Comparison of ENCODE assay signal across 9 mouse cellular contexts in genomic region chr1:161748138-161748537, GRCm38 (mm10). TPM values are rescaled to one million over a fixed set of nuclear protein-coding genes. Genes with fewer than 3 reads are reported as not detected.
DNase-seq lines count a peak whose midpoint lies in the region; ATAC-seq and TF ChIP-seq lines count a peak whose summit lies in the region.
"Had no signal": no experiment of that assay in that cellular context is flagged by ENCODE, and none has a peak within 500 bp of the region (broad histone marks: within the 10 kb centered on the region; RNA-seq: fewer than 3 reads in every experiment).

No protein-coding gene starts in this region.

- H3K36me3 ChIP-seq in testis, adult 2 months (ENCODE audit: control insufficient read depth, insufficient read depth, low read length) = no peaks in the 10 kb centered on the region
- H3K36me3 ChIP-seq in intestine, embryonic 15.5 days = no peaks in the 10 kb centered on the region
- no peaks in the 10 kb centered on the region for H3K36me3 ChIP-seq in liver, embryonic 14.5 days (replicated peaks; ENCODE audit: control insufficient read depth, insufficient read depth, low read depth)
- H3K36me3 ChIP-seq: limb, embryonic 12.5 days had no signal

- no peaks in the 10 kb centered on the region for H3K27me3 ChIP-seq in testis, adult 2 months (ENCODE audit: control insufficient read depth, insufficient read depth, low read length)
- no peaks in the 10 kb centered on the region for H3K27me3 ChIP-seq in intestine, embryonic 15.5 days (replicated peaks)
- H3K27me3 ChIP-seq in liver, embryonic 14.5 days (ENCODE audit: control insufficient read depth, insufficient read depth, low read length) = no peaks in the 10 kb centered on the region
- H3K27me3 ChIP-seq: limb, embryonic 12.5 days had no signal

- peaks cover 6% of the 10 kb centered on the region for H3K4me1 ChIP-seq in testis, adult 2 months (ENCODE audit: control insufficient read depth, insufficient read depth, low read length)
- H3K4me1 ChIP-seq in intestine, embryonic 15.5 days (replicated peaks) = no peaks in the 10 kb centered on the region
- peaks cover 23 to 30% of the 10 kb centered on the region in 2 experiments for H3K4me1 ChIP-seq in liver, embryonic 14.5 days (replicated peaks; ENCODE audit: control insufficient read depth in 2 of 2, insufficient read depth in 2 of 2, low read length in 1 of 2)
- H3K4me1 ChIP-seq: limb, embryonic 12.5 days had no signal

- no peak overlapping the region for H3K4me3 ChIP-seq in testis, adult 2 months (ENCODE audit: control insufficient read depth, low read depth, low read length)
- H3K4me3 ChIP-seq in intestine, embryonic 15.5 days (replicated peaks) = no peak overlapping the region
- H3K4me3 ChIP-seq in liver, embryonic 14.5 days (ENCODE audit: insufficient read depth in 1 of 2, low read depth in 2 of 2, low read length in 2 of 2) = no peak overlapping the region
- H3K4me3 ChIP-seq: limb, embryonic 12.5 days had no signal

- TF ChIP-seq POLR2A in testis, adult 2 months (IDR thresholded peaks at IDR 0.05; ENCODE audit: control insufficient read depth, low read depth, low read length) = no peak

- no peak overlapping the region for H3K9ac ChIP-seq in intestine, embryonic 15.5 days
- no peak overlapping the region for H3K9ac ChIP-seq in liver, embryonic 14.5 days (replicated peaks)
- H3K9ac ChIP-seq: limb, embryonic 12.5 days had no signal

- H3K27ac ChIP-seq in testis, adult 2 months (ENCODE audit: control insufficient read depth, insufficient read depth, low read depth, low read length) = no peak overlapping the region; the same call in 1 of the 2 replicates
- no peak overlapping the region for H3K27ac ChIP-seq in intestine, embryonic 15.5 days
- no peak overlapping the region for H3K27ac ChIP-seq in liver, embryonic 14.5 days
- H3K27ac ChIP-seq: limb, embryonic 12.5 days had no signal

- no peaks in the 10 kb centered on the region for H3K9me3 ChIP-seq in intestine, embryonic 15.5 days
- no peaks in the 10 kb centered on the region for H3K9me3 ChIP-seq in liver, embryonic 14.5 days (ENCODE audit: control insufficient read depth, low read length)
- H3K9me3 ChIP-seq: limb, embryonic 12.5 days had no signal

- ATAC-seq in intestine, embryonic 15.5 days = 0 out of 2 replicates have a peak, but pooled peaks have one; percentile 41
- no peak for ATAC-seq in liver, embryonic 14.5 days (ENCODE audit: insufficient read depth)

- H3K4me2 ChIP-seq in intestine, embryonic 15.5 days (replicated peaks) = no peak overlapping the region
- H3K4me2 ChIP-seq in liver, embryonic 14.5 days (ENCODE audit: low read depth) = peak overlapping the region; percentile 41
- H3K4me2 ChIP-seq: limb, embryonic 12.5 days had no signal

- no peak for TF ChIP-seq EP300 in liver, embryonic 14.5 days (IDR thresholded peaks at IDR 0.05; ENCODE audit: low read depth)

- WGBS in intestine, embryonic 15.5 days = 35% methylated on average over 8 of the region's 8 CpGs
- WGBS in liver, embryonic 14.5 days (ENCODE audit: insufficient replicate concordance) = 7% methylated on average over 8 of the region's 8 CpGs

- TF ChIP-seq CTCF in testis, adult 2 months (IDR thresholded peaks at IDR 0.05; ENCODE audit: control insufficient read depth, insufficient read depth, insufficient replicate concordance, low read depth, low read length) = peak; percentile 31; the same call in 1 of the 2 replicates
- TF ChIP-seq CTCF in liver, embryonic 14.5 days (IDR thresholded peaks at IDR 0.05; ENCODE audit: low read depth) = peak; percentile 97

- peak; percentile 8 for DNase-seq in cerebellum, adult 11 months
- DNase-seq in cerebellum, adult 9-11 months = no peak
- DNase-seq in testis, postnatal 14 days (ENCODE audit: low spot score) = no peak
- DNase-seq in embryo, embryonic 11 days = peak; percentile 53
- peak; percentile 55 to 61 (median 57) for DNase-seq in liver, embryonic 14.5 days (ENCODE audit: low read depth in 3 of 3, low spot score in 3 of 3)
- DNase-seq in retina, postnatal 7 days (ENCODE audit: low read depth, low spot score) = peak; percentile 34

RNA-seq across cellular contexts. Expression of gene Fasl, which starts 40.2 kb away (rescaled TPM):
- polyA plus RNA-seq in testis, adult 2 months (2012; rRNA removed) = 0.43 and 0.48 TPM in 2 replicates
- polyA plus RNA-seq in intestine, embryonic 15.5 days (2015; fragmentation: Nextera tagmentation; extraction: Ambion mirVana) = not detected in 2 replicates
- polyA plus RNA-seq in liver, embryonic 14.5 days (2012; rRNA removed) = 0.03 and 0.11 TPM in 2 replicates
- not detected in 2 replicates for polyA plus RNA-seq in liver, embryonic 14.5 days (2014; fragmentation: Nextera tagmentation; extraction: Ambion mirVana)
- polyA plus RNA-seq: limb, embryonic 12.5 days had no signal

Comparison
In these comparisons a context has a peak if more than half of its experiments do, and no peak if none do; other contexts are left out.
1. DNase-seq: peak in cerebellum, adult 11 months (single experiment), embryo, embryonic 11 days (single experiment), liver, embryonic 14.5 days (3 of 3) and retina, postnatal 7 days (single experiment); none in cerebellum, adult 9-11 months (single experiment) and testis, postnatal 14 days (single experiment).